Mouse (Mus musculus): ENCODE data around the gene Anapc1. TPM values are rescaled to one million over a fixed set of nuclear protein-coding genes. Genes with fewer than 3 reads are reported as not detected.

Gene Anapc1
- polyA plus RNA-seq, 1 experiment from 2014 or later, result 27.4 TPM

- no peak overlapping the region for H3K27ac ChIP-seq
- TF ChIP-seq CTCF (IDR thresholded peaks at IDR 0.05; ENCODE audit: low read depth), result no peak
- WGBS, result 98% methylated on average over 1 of the region's 1 CpGs
- no peak overlapping the region for H3K9ac ChIP-seq (ENCODE audit: low read depth, low read length)
- H3K36me3 ChIP-seq (ENCODE audit: insufficient read depth, low read length), result peaks cover 76% of the 10 kb centered on the region
- H3K4me2 ChIP-seq (ENCODE audit: low read length), result no peak overlapping the region
- H3K4me3 ChIP-seq (replicated peaks; ENCODE audit: low read depth, low read length), result no peak overlapping the region
- no peak for DNase-seq (ENCODE audit: low spot score)
- H3K4me1 ChIP-seq (replicated peaks; ENCODE audit: insufficient read depth, low read length), result no peaks in the 10 kb centered on the region
- H3K27me3 ChIP-seq (ENCODE audit: insufficient read depth, low read length), result no peaks in the 10 kb centered on the region
- no peaks in the 10 kb centered on the region for H3K9me3 ChIP-seq (replicated peaks; ENCODE audit: low read length)
- no peak for ATAC-seq (replicated peaks; ENCODE audit: low FRiP score, low read depth)
Measured at GRCm38 (mm10) chr2:128620578-128620977, 66.6 kb downstream of the Anapc1 start.

GRCm38 (mm10) chr2:128615366-128615765 lies 71.8 kb downstream of the Anapc1 start:
- Histone ChIP-seq H3K4me2 (ENCODE audit: low read length) (no peak overlapping the region), H3K9me3 (replicated peaks; ENCODE audit: low read length) (no peaks in the 10 kb centered on the region), H3K4me1 (replicated peaks; ENCODE audit: insufficient read depth, low read length) (no peaks in the 10 kb centered on the region), H3K4me3 (replicated peaks; ENCODE audit: low read depth, low read length) (no peak overlapping the region), H3K36me3 (ENCODE audit: insufficient read depth, low read length) (peaks cover 85% of the 10 kb centered on the region), H3K27ac (no peak overlapping the region), H3K27me3 (ENCODE audit: insufficient read depth, low read length) (no peaks in the 10 kb centered on the region), H3K9ac (ENCODE audit: low read depth, low read length) (no peak overlapping the region)
- no peak for TF ChIP-seq CTCF (IDR thresholded peaks at IDR 0.05; ENCODE audit: low read depth)
- DNase-seq (ENCODE audit: low spot score) (no peak), ATAC-seq (replicated peaks; ENCODE audit: low FRiP score, low read depth) (no peak)
- 95% methylated on average over 4 of the region's 4 CpGs for WGBS

- Histone ChIP-seq H3K9me3 (replicated peaks; ENCODE audit: low read length) (no peaks in the 10 kb centered on the region), H3K4me3 (replicated peaks; ENCODE audit: low read depth, low read length) (no peak overlapping the region), H3K9ac (ENCODE audit: low read depth, low read length) (no peak overlapping the region), H3K36me3 (ENCODE audit: insufficient read depth, low read length) (peaks cover 65% of the 10 kb centered on the region), H3K27ac (no peak overlapping the region), H3K4me2 (ENCODE audit: low read length) (no peak overlapping the region), H3K27me3 (ENCODE audit: insufficient read depth, low read length) (no peaks in the 10 kb centered on the region), H3K4me1 (replicated peaks; ENCODE audit: insufficient read depth, low read length) (no peaks in the 10 kb centered on the region)
- 71% methylated on average over 5 of the region's 5 CpGs for WGBS
- no peak for DNase-seq (ENCODE audit: low spot score)
- no peak for TF ChIP-seq CTCF (IDR thresholded peaks at IDR 0.05; ENCODE audit: low read depth)
- no peak for ATAC-seq (replicated peaks; ENCODE audit: low FRiP score, low read depth)
Measured at GRCm38 (mm10) chr2:128613365-128613764, 73.8 kb downstream of the Anapc1 start.

- Histone ChIP-seq H3K9me3 (replicated peaks; ENCODE audit: low read length) (peaks cover 2% of the 10 kb centered on the region; the same call in 1 of the 2 replicates), H3K4me2 (ENCODE audit: low read length) (no peak overlapping the region), H3K36me3 (ENCODE audit: insufficient read depth, low read length) (peaks cover 55% of the 10 kb centered on the region), H3K27me3 (ENCODE audit: insufficient read depth, low read length) (no peaks in the 10 kb centered on the region), H3K4me3 (replicated peaks; ENCODE audit: low read depth, low read length) (no peak overlapping the region), H3K27ac (no peak overlapping the region), H3K4me1 (replicated peaks; ENCODE audit: insufficient read depth, low read length) (no peaks in the 10 kb centered on the region), H3K9ac (ENCODE audit: low read depth, low read length) (no peak overlapping the region)
- TF ChIP-seq CTCF (IDR thresholded peaks at IDR 0.05; ENCODE audit: low read depth), result no peak
- WGBS, result 88% methylated on average over 7 of the region's 7 CpGs
- DNase-seq (ENCODE audit: low spot score) (no peak), ATAC-seq (replicated peaks; ENCODE audit: low FRiP score, low read depth) (no peak)
Measured at GRCm38 (mm10) chr2:128612275-128612674, 74.9 kb downstream of the Anapc1 start.

GRCm38 (mm10) chr2:128611178-128611577 lies 76.0 kb downstream of the Anapc1 start:
- peaks cover 47% of the 10 kb centered on the region for H3K36me3 ChIP-seq (ENCODE audit: insufficient read depth, low read length)
- WGBS, result 92% methylated on average over 8 of the region's 8 CpGs
- H3K27ac ChIP-seq, result no peak overlapping the region
- TF ChIP-seq CTCF (IDR thresholded peaks at IDR 0.05; ENCODE audit: low read depth), result no peak
- H3K9ac ChIP-seq (ENCODE audit: low read depth, low read length), result no peak overlapping the region
- no peak for ATAC-seq (replicated peaks; ENCODE audit: low FRiP score, low read depth)
- no peaks in the 10 kb centered on the region for H3K4me1 ChIP-seq (replicated peaks; ENCODE audit: insufficient read depth, low read length)
- DNase-seq (ENCODE audit: low spot score), result no peak
- H3K4me3 ChIP-seq (replicated peaks; ENCODE audit: low read depth, low read length), result no peak overlapping the region
- no peaks in the 10 kb centered on the region for H3K27me3 ChIP-seq (ENCODE audit: insufficient read depth, low read length)
- peaks cover 10% of the 10 kb centered on the region for H3K9me3 ChIP-seq (replicated peaks; ENCODE audit: low read length)
- no peak overlapping the region for H3K4me2 ChIP-seq (ENCODE audit: low read length)

GRCm38 (mm10) chr2:128609286-128609685 lies 77.9 kb downstream of the Anapc1 start:
- Histone ChIP-seq H3K9ac (ENCODE audit: low read depth, low read length) (no peak overlapping the region), H3K4me3 (replicated peaks; ENCODE audit: low read depth, low read length) (no peak overlapping the region), H3K4me2 (ENCODE audit: low read length) (no peak overlapping the region), H3K4me1 (replicated peaks; ENCODE audit: insufficient read depth, low read length) (no peaks in the 10 kb centered on the region), H3K9me3 (replicated peaks; ENCODE audit: low read length) (peaks cover 10% of the 10 kb centered on the region), H3K36me3 (ENCODE audit: insufficient read depth, low read length) (peaks cover 32% of the 10 kb centered on the region), H3K27me3 (ENCODE audit: insufficient read depth, low read length) (no peaks in the 10 kb centered on the region), H3K27ac (no peak overlapping the region)
- DNase-seq (ENCODE audit: low spot score) (no peak), ATAC-seq (replicated peaks; ENCODE audit: low FRiP score, low read depth) (no peak)
- 71% methylated on average over 5 of the region's 5 CpGs for WGBS
- no peak for TF ChIP-seq CTCF (IDR thresholded peaks at IDR 0.05; ENCODE audit: low read depth)

GRCm38 (mm10) chr2:128601534-128601933 lies 85.7 kb downstream of the Anapc1 start:
- no peak for DNase-seq (ENCODE audit: low spot score)

More at GRCm38 (mm10) chr2:128601534-128601933, 85.7 kb downstream of the Anapc1 start:
- Histone ChIP-seq H3K4me3 (replicated peaks; ENCODE audit: low read depth, low read length) (no peak overlapping the region), H3K27ac (no peak overlapping the region), H3K4me2 (ENCODE audit: low read length) (no peak overlapping the region), H3K9ac (ENCODE audit: low read depth, low read length) (no peak overlapping the region), H3K27me3 (ENCODE audit: insufficient read depth, low read length) (no peaks in the 10 kb centered on the region), H3K36me3 (ENCODE audit: insufficient read depth, low read length) (no peaks in the 10 kb centered on the region), H3K4me1 (replicated peaks; ENCODE audit: insufficient read depth, low read length) (no peaks in the 10 kb centered on the region), H3K9me3 (replicated peaks; ENCODE audit: low read length) (peaks cover under 1% of the 10 kb centered on the region; the same call in 1 of the 2 replicates)
- no peak for TF ChIP-seq CTCF (IDR thresholded peaks at IDR 0.05; ENCODE audit: low read depth)
- ATAC-seq (replicated peaks; ENCODE audit: low FRiP score, low read depth), result no peak
- 50% methylated on average over 2 of the region's 2 CpGs for WGBS
